Comparison of ENCODE assay signal across 21 mouse cellular contexts in the genomic region with DNA sequence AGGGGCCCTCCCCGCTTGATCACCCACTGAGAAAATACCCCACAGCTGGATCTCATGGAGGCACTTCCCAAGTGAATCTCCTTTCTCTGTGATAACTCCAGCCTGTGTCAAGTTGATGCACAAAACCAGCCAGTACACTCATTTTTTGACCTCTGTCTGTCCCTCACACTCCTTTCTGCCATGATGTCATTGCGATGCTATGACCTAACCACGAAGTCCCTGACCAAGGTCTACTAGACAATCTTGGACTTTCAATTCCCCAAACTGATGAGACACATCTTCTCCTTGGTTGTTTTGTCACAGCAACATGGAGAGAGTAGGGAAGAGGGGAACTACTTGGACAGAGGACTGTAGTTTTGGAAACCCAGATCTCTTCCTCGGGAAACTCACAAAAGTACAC.
DNase-seq lines count a peak whose midpoint lies in the region; ATAC-seq lines count a peak whose summit lies in the region.
"Had no signal": no experiment of that assay in that cellular context is flagged by ENCODE, and none has a peak within 500 bp of the region (broad histone marks: within the 10 kb centered on the region; RNA-seq: fewer than 3 reads in every experiment).

No protein-coding gene starts in this region.

- 0 out of 2 replicates have a peak, but pooled peaks have one; percentile 4 for ATAC-seq in frontal cortex, adult (ENCODE audit: low TSS enrichment)
- ATAC-seq in common myeloid progenitor, adult 5-6 weeks (replicated peaks; ENCODE audit: low read depth, poor library complexity, severe bottlenecking) = peak; percentile 63; the same call in 1 of the 2 replicates
- ATAC-seq in megakaryocyte progenitor cell, adult 5-6 weeks (replicated peaks; ENCODE audit: poor library complexity) = peak; percentile 64
- ATAC-seq: forebrain, embryonic 13.5 days; forebrain, embryonic 16.5 days; intestine, postnatal 0 days had no signal

- no peak for DNase-seq in frontal cortex, postnatal 14 days (ENCODE audit: low spot score in 2 of 2)
- no peak for DNase-seq in lung, postnatal 36 days
- DNase-seq in right cerebral cortex, adult 18-20 months = no peak
- DNase-seq: adrenal gland, adult 2 months; adrenal gland, postnatal 14 days; B cell, adult 2 months; cerebellum, adult 11-12 months; cerebellum, adult 8-10 months; cerebellum, postnatal 10 days; cerebellum, postnatal 36 days; gastrocnemius, postnatal 10 days; gastrocnemius, postnatal 36 days; heart, adult 18-20 months; heart, postnatal 10 days; heart, postnatal 4 days had no signal

Comparison
In these comparisons a context has a peak if more than half of its experiments do, and no peak if none do; other contexts are left out.
1. ATAC-seq: peak in every context shown above with its lines; median percentile 64 in megakaryocyte progenitor cell, adult 5-6 weeks; 63 in common myeloid progenitor, adult 5-6 weeks; 4 in frontal cortex, adult.